Mouse (Mus musculus): ENCODE measurements around the gene Gulp1.

DNA sequence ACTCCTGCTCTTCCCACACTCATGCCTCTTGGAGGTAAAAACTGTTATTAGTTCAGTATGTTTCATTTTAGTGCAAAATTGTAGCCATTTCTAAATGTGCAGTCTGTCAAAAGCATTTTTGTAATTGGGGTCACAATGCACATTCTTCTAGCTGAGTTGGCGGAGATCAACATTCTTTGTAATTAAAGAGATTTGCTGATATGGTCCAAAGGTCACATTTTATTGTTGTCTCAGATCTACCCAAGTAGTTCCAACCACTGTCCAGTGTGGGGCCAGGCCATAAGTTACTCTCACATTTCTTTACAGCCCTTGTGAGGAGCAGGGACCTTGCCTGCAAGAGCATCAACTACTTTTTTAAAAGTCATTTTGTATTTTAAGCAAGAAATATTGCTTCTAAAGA lies 24.7 kb downstream of the Gulp1 start:
- TF ChIP-seq POLR2A (IDR thresholded peaks at IDR 0.05; ENCODE audit: control insufficient read depth, extremely low read depth, insufficient read depth, low read length, poor library complexity) (no peak), CTCF (IDR thresholded peaks at IDR 0.05; ENCODE audit: borderline replicate concordance, control insufficient read depth, extremely low read depth, insufficient read depth, low read length, poor library complexity) (no peak)
